Mouse (Mus musculus): ENCODE measurements around the gene Pacs2. TPM values are rescaled to one million over a fixed set of nuclear protein-coding genes. Genes with fewer than 3 reads are reported as not detected.

The Pacs2 gene
- total and polyA plus RNA-seq, 2 experiments = 5.2 to 15.3 TPM

GRCm38 (mm10) chr12:113001133-113001474, 13.2 kb upstream of the Pacs2 start:
- no peaks in the 10 kb centered on the region for H3K36me3 ChIP-seq (ENCODE audit: control insufficient read depth, insufficient read depth, low read length)
- TF ChIP-seq CTCF (IDR thresholded peaks at IDR 0.05; ENCODE audit: low read depth, low read length) = no peak
- no peak for DNase-seq (ENCODE audit: extremely low read depth, low read depth, low spot score)
- H3K4me1 ChIP-seq (ENCODE audit: control insufficient read depth, insufficient read depth, low read length) = peaks cover 6% of the 10 kb centered on the region
- peaks cover 24% of the 10 kb centered on the region; the same call in 1 of the 2 replicates for H3K79me2 ChIP-seq (ENCODE audit: control insufficient read depth, insufficient read depth, low read length)
- peak overlapping the region; percentile 53 for H3K9ac ChIP-seq (ENCODE audit: low read depth, low read length)
- peak overlapping the region; percentile 80 for H3K27ac ChIP-seq (replicated peaks; ENCODE audit: insufficient read depth, low read depth, low read length)
- peak overlapping the region; percentile 42 for H3K4me3 ChIP-seq (ENCODE audit: insufficient read depth, low read depth, low read length)
- WGBS = 3% methylated on average over 5 of the region's 5 CpGs
- H3K27me3 ChIP-seq (ENCODE audit: control insufficient read depth, insufficient read depth, low read length) = no peaks in the 10 kb centered on the region

GRCm38 (mm10) chr12:113002667-113003066, 11.6 kb upstream of the Pacs2 start:
- Histone ChIP-seq H3K4me3 (ENCODE audit: insufficient read depth, low read depth, low read length) (no peak overlapping the region), H3K4me1 (ENCODE audit: control insufficient read depth, insufficient read depth, low read length) (peaks cover 6% of the 10 kb centered on the region), H3K27ac (replicated peaks; ENCODE audit: insufficient read depth, low read depth, low read length) (no peak overlapping the region), H3K9ac (ENCODE audit: low read depth, low read length) (no peak overlapping the region), H3K79me2 (ENCODE audit: control insufficient read depth, insufficient read depth, low read length) (peaks cover 13% of the 10 kb centered on the region; the same call in 1 of the 2 replicates), H3K36me3 (ENCODE audit: control insufficient read depth, insufficient read depth, low read length) (no peaks in the 10 kb centered on the region), H3K27me3 (ENCODE audit: control insufficient read depth, insufficient read depth, low read length) (no peaks in the 10 kb centered on the region)
- WGBS = 45% methylated on average over 2 of the region's 2 CpGs
- TF ChIP-seq CTCF (IDR thresholded peaks at IDR 0.05; ENCODE audit: low read depth, low read length) (no peak), POLR2A (IDR thresholded peaks at IDR 0.05; ENCODE audit: extremely low read depth, insufficient read depth, low read length) (no peak)
- no peak for DNase-seq (ENCODE audit: extremely low read depth, low read depth, low spot score)

GRCm38 (mm10) chr12:113004011-113004410, 10.3 kb upstream of the Pacs2 start:
- 89% methylated on average over 8 of the region's 8 CpGs for WGBS
- Histone ChIP-seq H3K36me3 (ENCODE audit: control insufficient read depth, insufficient read depth, low read length) (no peaks in the 10 kb centered on the region), H3K4me1 (ENCODE audit: control insufficient read depth, insufficient read depth, low read length) (peaks cover 6% of the 10 kb centered on the region), H3K4me3 (ENCODE audit: insufficient read depth, low read depth, low read length) (no peak overlapping the region), H3K27ac (replicated peaks; ENCODE audit: insufficient read depth, low read depth, low read length) (no peak overlapping the region), H3K27me3 (ENCODE audit: control insufficient read depth, insufficient read depth, low read length) (no peaks in the 10 kb centered on the region), H3K9ac (ENCODE audit: low read depth, low read length) (no peak overlapping the region), H3K79me2 (ENCODE audit: control insufficient read depth, insufficient read depth, low read length) (peaks cover 3% of the 10 kb centered on the region; the same call in 1 of the 2 replicates)
- TF ChIP-seq POLR2A (IDR thresholded peaks at IDR 0.05; ENCODE audit: extremely low read depth, insufficient read depth, low read length) (no peak), CTCF (IDR thresholded peaks at IDR 0.05; ENCODE audit: low read depth, low read length) (no peak)
- no peak for DNase-seq (ENCODE audit: extremely low read depth, low read depth, low spot score)

DNA sequence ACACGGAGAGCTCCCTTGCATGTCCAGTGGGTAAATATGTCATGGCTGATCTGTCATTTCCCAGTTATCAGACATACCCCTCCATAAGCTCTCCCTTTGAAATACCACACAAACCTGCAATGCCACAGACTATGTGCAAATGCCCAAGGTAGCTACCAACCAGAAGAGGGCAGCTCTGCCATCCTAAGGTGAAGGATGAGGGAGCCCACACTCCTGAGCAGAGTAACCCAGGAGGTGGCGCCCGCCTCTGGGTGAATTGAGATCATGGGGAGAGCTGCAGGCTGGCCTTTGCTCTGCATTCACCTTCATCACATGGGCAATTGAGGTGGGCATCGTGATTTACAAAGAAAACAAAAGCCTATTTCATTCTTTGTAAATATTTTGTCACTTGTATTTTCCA, 9.3 kb upstream of the Pacs2 start:
- no peaks in the 10 kb centered on the region for H3K36me3 ChIP-seq (ENCODE audit: control insufficient read depth, insufficient read depth, low read length)
- H3K9ac ChIP-seq (ENCODE audit: low read depth, low read length) = no peak overlapping the region
- no peak overlapping the region for H3K27ac ChIP-seq (replicated peaks; ENCODE audit: insufficient read depth, low read depth, low read length)
- no peak overlapping the region for H3K4me3 ChIP-seq (ENCODE audit: insufficient read depth, low read depth, low read length)
- no peaks in the 10 kb centered on the region for H3K79me2 ChIP-seq (ENCODE audit: control insufficient read depth, insufficient read depth, low read length)
- WGBS = 24% methylated on average over 4 of the region's 4 CpGs
- TF ChIP-seq POLR2A (IDR thresholded peaks at IDR 0.05; ENCODE audit: extremely low read depth, insufficient read depth, low read length) (no peak), CTCF (IDR thresholded peaks at IDR 0.05; ENCODE audit: low read depth, low read length) (peak; percentile 76)
- peaks cover 3% of the 10 kb centered on the region; the same call in 1 of the 2 replicates for H3K4me1 ChIP-seq (ENCODE audit: control insufficient read depth, insufficient read depth, low read length)
- peak; percentile 65 for DNase-seq (ENCODE audit: extremely low read depth, low read depth, low spot score)
- H3K27me3 ChIP-seq (ENCODE audit: control insufficient read depth, insufficient read depth, low read length) = no peaks in the 10 kb centered on the region

DNA sequence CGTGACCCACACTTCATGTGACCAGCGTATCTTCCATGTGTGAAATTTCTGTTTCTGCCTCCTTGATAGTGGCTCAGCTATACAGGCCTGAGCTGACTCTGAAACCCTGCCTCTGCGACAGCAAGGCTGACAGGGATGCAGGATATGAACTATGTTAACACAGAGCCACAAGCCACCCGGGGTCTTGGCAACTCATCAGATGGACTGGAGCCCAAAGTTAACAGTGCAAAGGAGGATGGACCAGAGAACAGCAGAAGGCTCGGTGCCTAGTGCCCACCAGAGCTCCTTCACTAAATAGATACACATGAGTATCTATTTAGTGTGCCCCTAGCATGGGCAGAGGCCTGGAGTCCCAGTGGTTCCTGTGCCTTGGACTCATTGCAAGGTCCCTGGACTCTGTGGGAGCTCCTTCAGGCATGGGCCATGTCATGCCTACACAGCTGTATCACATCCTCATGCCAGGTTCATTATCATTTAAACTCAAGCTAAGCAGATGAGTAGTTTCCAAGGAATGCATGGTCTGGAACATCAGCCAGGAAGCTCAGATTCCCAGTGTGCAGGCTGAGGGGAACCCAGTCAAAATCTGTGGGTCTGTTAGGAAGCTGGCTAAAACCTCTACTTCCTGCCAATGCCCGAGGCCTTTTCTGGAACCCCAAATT, 2.5 kb upstream of the Pacs2 start:
- WGBS = 71% methylated on average over 6 of the region's 6 CpGs
- no peak for TF ChIP-seq POLR2A (IDR thresholded peaks at IDR 0.05; ENCODE audit: extremely low read depth, insufficient read depth, low read length)
- TF ChIP-seq CTCF (IDR thresholded peaks at IDR 0.05; ENCODE audit: low read depth, low read length) = no peak
- Histone ChIP-seq H3K4me1 (ENCODE audit: control insufficient read depth, insufficient read depth, low read length) (peaks cover 11% of the 10 kb centered on the region), H3K9ac (ENCODE audit: low read depth, low read length) (no peak overlapping the region), H3K27me3 (ENCODE audit: control insufficient read depth, insufficient read depth, low read length) (no peaks in the 10 kb centered on the region), H3K4me3 (ENCODE audit: insufficient read depth, low read depth, low read length) (no peak overlapping the region), H3K79me2 (ENCODE audit: control insufficient read depth, insufficient read depth, low read length) (peaks cover 5% of the 10 kb centered on the region; the same call in 1 of the 2 replicates), H3K36me3 (ENCODE audit: control insufficient read depth, insufficient read depth, low read length) (no peaks in the 10 kb centered on the region), H3K27ac (replicated peaks; ENCODE audit: insufficient read depth, low read depth, low read length) (0 out of 2 replicates have a peak overlapping the region, but pooled peaks have one; percentile 3)
- DNase-seq (ENCODE audit: extremely low read depth, low read depth, low spot score) = no peak

GRCm38 (mm10) chr12:113012443-113012842, 1.9 kb upstream of the Pacs2 start:
- WGBS = 89% methylated on average over 5 of the region's 5 CpGs
- Histone ChIP-seq H3K9ac (ENCODE audit: low read depth, low read length) (no peak overlapping the region), H3K27me3 (ENCODE audit: control insufficient read depth, insufficient read depth, low read length) (no peaks in the 10 kb centered on the region), H3K27ac (replicated peaks; ENCODE audit: insufficient read depth, low read depth, low read length) (no peak overlapping the region), H3K79me2 (ENCODE audit: control insufficient read depth, insufficient read depth, low read length) (peaks cover 9% of the 10 kb centered on the region; the same call in 1 of the 2 replicates), H3K36me3 (ENCODE audit: control insufficient read depth, insufficient read depth, low read length) (no peaks in the 10 kb centered on the region), H3K4me3 (ENCODE audit: insufficient read depth, low read depth, low read length) (no peak overlapping the region), H3K4me1 (ENCODE audit: control insufficient read depth, insufficient read depth, low read length) (peaks cover 11% of the 10 kb centered on the region)
- DNase-seq (ENCODE audit: extremely low read depth, low read depth, low spot score) = no peak
- TF ChIP-seq POLR2A (IDR thresholded peaks at IDR 0.05; ENCODE audit: extremely low read depth, insufficient read depth, low read length) (no peak), CTCF (IDR thresholded peaks at IDR 0.05; ENCODE audit: low read depth, low read length) (no peak)
